Mouse (Mus musculus) forebrain, embryonic 16.5 days (tissue): Measurements from ENCODE around the gene Col6a1. TPM values are rescaled to one million over a fixed set of nuclear protein-coding genes. Genes with fewer than 3 reads are reported as not detected.

ENCODE experiments used
- ATAC-seq: fragments of 200-750 bp; cut with Nextera tagmentation; 2 replicates; pipeline ENCODE4 v1.8.0; 2017; ENCODE audit warnings: mild to moderate bottlenecking, moderate library complexity
- H3K27ac ChIP-seq: fragments of 300-500 bp; sonication (generic); 2 replicates; pipeline ENCODE4 v1.5.1; 2014; ENCODE audit warnings: low read length, control low read depth
- H3K27me3 ChIP-seq: fragments of 300-500 bp; sonication (generic); replicated peaks from 2 replicates; pipeline ENCODE4 v1.6.1; 2014; ENCODE audit warnings: low read length; ENCODE audit not compliant: control insufficient read depth, insufficient read depth
- H3K36me3 ChIP-seq: fragments of 300-500 bp; sonication (generic); 2 replicates; pipeline ENCODE4 v1.6.1; 2014; ENCODE audit not compliant: control insufficient read depth, insufficient read depth
- H3K4me1 ChIP-seq: fragments of 300-500 bp; sonication (generic); replicated peaks from 2 replicates; pipeline ENCODE4 v1.6.1; 2014; ENCODE audit warnings: low read length; ENCODE audit not compliant: control insufficient read depth, insufficient read depth
- H3K4me2 ChIP-seq: fragments of 300-500 bp; sonication (generic); 2 replicates; pipeline ENCODE4 v1.6.1; 2014; ENCODE audit warnings: mild to moderate bottlenecking, low read length, control low read depth
- H3K4me3 ChIP-seq: fragments of 300-500 bp; sonication (generic); replicated peaks from 2 replicates; pipeline ENCODE4 v1.5.1; 2014; ENCODE audit warnings: mild to moderate bottlenecking, low read length, control low read depth
- H3K9ac ChIP-seq: fragments of 300-500 bp; sonication (generic); replicated peaks from 2 replicates; pipeline ENCODE4 v1.6.1; 2014; ENCODE audit warnings: low read depth, low read length, control low read depth
- H3K9me3 ChIP-seq: fragments of 300-500 bp; sonication (generic); 2 replicates; pipeline ENCODE4 v1.6.1; 2016; ENCODE audit warnings: low read length; ENCODE audit not compliant: control insufficient read depth
- WGBS: fragments of 180-500 bp; shearing (Covaris S2); extraction: QIAGEN DNeasy Blood & Tissue Kit; methylation state at CpG from one replicate; pipeline ENCODE4 v1.1.7; 2014; 5-methylcytosine and 5-hydroxymethylcytosine counted together
- polyA plus RNA-seq: library from polyadenylated mRNA; unstranded; fragments of >200 nt; fragmentation: Nextera tagmentation; extraction: Ambion mirVana; gene quantifications from 2 replicates; pipeline ENCODE4 v1.2.1, GENCODE M21; 2015

Col6a1 gene
- polyA plus RNA-seq, 1 experiment from 2014 or later, result 10.3 TPM

- Histone ChIP-seq H3K27ac (no peak overlapping the region), H3K9me3 (no peaks in the 10 kb centered on the region), H3K4me3 (no peak overlapping the region), H3K9ac (no peak overlapping the region), H3K4me2 (no peak overlapping the region), H3K36me3 (no peaks in the 10 kb centered on the region), H3K4me1 (no peaks in the 10 kb centered on the region), H3K27me3 (no peaks in the 10 kb centered on the region)
- WGBS, result 77% methylated on average over 6 of the region's 6 CpGs
- no peak for ATAC-seq
Observed at GRCm38 (mm10) chr10:76674581-76674980, 51.4 kb downstream of the Col6a1 start.

GRCm38 (mm10) chr10:76671939-76672338 lies 54.0 kb downstream of the Col6a1 start:
- no peak overlapping the region for H3K4me3 ChIP-seq
- H3K9me3 ChIP-seq, result no peaks in the 10 kb centered on the region; the same call in 1 of the 2 replicates
- H3K27ac ChIP-seq, result no peak overlapping the region
- no peak for ATAC-seq
- H3K9ac ChIP-seq, result no peak overlapping the region
- H3K36me3 ChIP-seq, result no peaks in the 10 kb centered on the region
- no peaks in the 10 kb centered on the region for H3K4me1 ChIP-seq
- WGBS, result 81% methylated on average over 9 of the region's 9 CpGs
- H3K27me3 ChIP-seq, result no peaks in the 10 kb centered on the region
- H3K4me2 ChIP-seq, result no peak overlapping the region

- H3K4me3 ChIP-seq, result no peak overlapping the region
- peaks cover 6% of the 10 kb centered on the region for H3K9me3 ChIP-seq
- H3K9ac ChIP-seq, result no peak overlapping the region
- H3K4me2 ChIP-seq, result no peak overlapping the region
- H3K27ac ChIP-seq, result no peak overlapping the region
- H3K36me3 ChIP-seq, result no peaks in the 10 kb centered on the region
- ATAC-seq, result no peak
- H3K4me1 ChIP-seq, result no peaks in the 10 kb centered on the region
- 67% methylated on average over 7 of the region's 7 CpGs for WGBS
- H3K27me3 ChIP-seq, result no peaks in the 10 kb centered on the region
Observed at GRCm38 (mm10) chr10:76668947-76669284, 57.1 kb downstream of the Col6a1 start.

DNA sequence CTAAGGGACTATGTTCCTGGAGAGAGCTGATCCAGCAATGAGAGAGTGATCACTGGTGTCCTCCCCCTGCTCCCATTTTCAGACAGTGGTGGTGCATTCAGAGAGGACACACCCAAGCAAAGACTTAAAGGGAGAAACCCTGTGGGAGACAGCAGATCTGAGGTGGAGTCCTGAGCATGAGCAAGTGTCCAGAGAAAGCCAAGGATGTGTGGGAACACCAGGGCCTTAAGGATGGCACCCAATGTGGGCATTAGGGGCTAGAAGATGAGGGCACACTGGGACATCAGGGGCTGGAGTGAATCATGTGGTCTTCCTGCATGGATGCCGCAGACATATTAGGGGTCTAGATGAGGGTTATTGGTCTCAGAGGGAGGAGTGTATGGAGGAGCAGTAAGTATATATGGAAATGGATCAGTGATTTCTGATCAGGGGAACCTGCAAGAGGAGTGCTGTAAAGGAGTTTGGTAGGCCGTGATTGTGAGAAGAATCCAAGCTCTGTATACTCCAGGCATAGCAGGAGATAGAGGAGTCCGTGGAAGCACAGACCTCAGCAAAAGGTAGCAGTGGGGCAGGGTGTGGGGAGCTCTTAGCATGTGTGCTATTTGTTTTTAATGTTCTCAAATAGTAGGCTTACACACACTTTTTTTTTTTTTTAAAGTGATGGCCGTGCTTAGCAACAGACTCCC lies 57.6 kb downstream of the Col6a1 start:
- Histone ChIP-seq H3K9me3 (peaks cover 6% of the 10 kb centered on the region), H3K27ac (no peak overlapping the region), H3K9ac (no peak overlapping the region), H3K4me2 (no peak overlapping the region), H3K4me1 (no peaks in the 10 kb centered on the region), H3K27me3 (no peaks in the 10 kb centered on the region), H3K4me3 (no peak overlapping the region), H3K36me3 (no peaks in the 10 kb centered on the region)
- ATAC-seq, result no peak
- 88% methylated on average over 4 of the region's 4 CpGs for WGBS

- Histone ChIP-seq H3K4me1 (no peaks in the 10 kb centered on the region), H3K4me2 (no peak overlapping the region), H3K4me3 (no peak overlapping the region), H3K9ac (no peak overlapping the region), H3K9me3 (peaks cover 6% of the 10 kb centered on the region), H3K27ac (no peak overlapping the region), H3K36me3 (no peaks in the 10 kb centered on the region), H3K27me3 (no peaks in the 10 kb centered on the region)
- WGBS, result 96% methylated on average over 1 of the region's 1 CpGs
- ATAC-seq, result no peak
Observed at GRCm38 (mm10) chr10:76667197-76667805, 58.7 kb downstream of the Col6a1 start.

GRCm38 (mm10) chr10:76665551-76665950 lies 60.4 kb downstream of the Col6a1 start:
- Histone ChIP-seq H3K4me1 (no peaks in the 10 kb centered on the region), H3K27me3 (no peaks in the 10 kb centered on the region), H3K27ac (no peak overlapping the region), H3K9ac (no peak overlapping the region), H3K4me3 (no peak overlapping the region), H3K9me3 (peaks cover 6% of the 10 kb centered on the region), H3K36me3 (no peaks in the 10 kb centered on the region), H3K4me2 (no peak overlapping the region)
- no peak for ATAC-seq
- 91% methylated on average over 11 of the region's 11 CpGs for WGBS

DNA sequence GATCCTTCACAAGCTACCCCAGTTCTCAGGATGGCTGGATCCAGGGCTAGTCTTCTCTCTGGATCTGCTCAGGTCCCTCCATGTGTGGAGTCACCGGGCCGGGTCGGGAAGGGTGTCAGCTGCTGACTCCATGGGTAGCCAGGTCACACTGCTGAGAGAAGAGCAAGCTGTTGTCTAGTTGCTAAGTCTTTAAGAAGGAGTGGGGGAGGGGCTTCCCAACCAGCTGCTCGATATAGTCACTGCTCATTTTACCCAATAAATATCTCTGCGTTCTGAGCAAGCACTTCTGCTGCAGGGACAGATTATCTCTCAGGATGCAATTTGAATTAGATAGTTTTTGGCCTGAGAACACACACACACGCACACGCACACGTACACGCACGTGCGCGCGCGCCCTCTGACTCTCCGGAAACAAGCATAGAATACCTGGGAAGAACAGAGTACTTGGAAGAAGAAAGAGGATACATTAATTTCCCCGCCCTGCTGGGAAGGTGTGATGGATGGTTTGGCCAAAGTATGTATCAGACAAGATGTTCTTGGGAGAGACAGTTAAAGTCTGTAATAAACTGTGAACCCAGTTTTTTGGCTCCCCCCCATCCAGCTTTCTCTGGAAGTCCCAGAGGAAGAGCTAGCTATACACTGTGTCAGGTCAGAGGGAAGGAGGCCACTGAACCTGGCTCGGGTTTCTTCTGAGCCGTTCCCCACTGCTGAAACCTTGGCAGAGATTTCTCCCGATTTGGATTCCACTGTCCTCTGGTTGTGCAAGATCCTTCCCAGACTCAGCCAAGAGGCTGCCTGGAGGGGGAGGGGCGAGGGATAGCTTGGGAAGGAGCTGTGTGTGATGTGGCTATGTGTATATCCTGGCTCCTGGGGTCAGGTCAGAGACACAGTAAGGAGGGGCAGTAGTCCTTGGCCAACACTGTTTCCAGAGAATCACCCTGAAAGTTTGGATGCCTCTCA lies 61.5 kb downstream of the Col6a1 start:
- Histone ChIP-seq H3K4me3 (no peak overlapping the region), H3K9ac (no peak overlapping the region), H3K4me1 (no peaks in the 10 kb centered on the region), H3K4me2 (no peak overlapping the region), H3K27me3 (no peaks in the 10 kb centered on the region), H3K36me3 (no peaks in the 10 kb centered on the region), H3K9me3 (peaks cover 6% of the 10 kb centered on the region), H3K27ac (no peak overlapping the region)
- ATAC-seq, result no peak
- 85% methylated on average over 20 of the region's 20 CpGs for WGBS
